Mouse (Mus musculus) liver, adult 2 months (tissue): ENCODE results near the gene Sipa1l1.

Experiments
- CTCF ChIP-seq: fragments of 200-500 bp; IDR thresholded peaks from 2 replicates; pipeline ENCODE4 v1.5.1; 2011; ENCODE audit warnings: low read depth, low read length, control low read depth
- POLR2A ChIP-seq: fragments of 200-500 bp; IDR thresholded peaks from 2 replicates; pipeline ENCODE4 v1.6.1; 2011; ENCODE audit warnings: low read length, control low read depth; ENCODE audit not compliant: insufficient read depth; ENCODE audit errors: extremely low read depth

DNA sequence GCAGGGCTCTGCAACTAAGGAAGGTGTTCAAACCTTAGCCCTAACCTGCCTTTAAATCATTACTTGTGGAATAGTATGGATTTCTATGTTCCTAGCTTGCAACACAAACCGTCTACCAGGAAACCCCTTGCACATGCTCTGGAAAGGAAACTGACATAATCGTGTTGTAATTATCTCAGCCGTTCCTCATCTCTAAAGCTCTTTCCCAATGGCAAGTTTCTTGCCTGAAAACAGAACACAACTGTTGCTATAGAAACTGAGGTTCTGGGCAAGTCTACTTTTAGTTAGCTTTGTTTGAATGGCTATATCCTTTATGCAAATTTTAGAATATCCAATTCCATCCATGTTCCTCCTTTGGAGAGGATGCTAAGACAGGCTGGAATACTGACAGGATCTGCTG, 217.9 kb downstream of the Sipa1l1 start:
- TF ChIP-seq CTCF (no peak), POLR2A (no peak)
